Mouse (Mus musculus) urinary bladder, postnatal 14 days (tissue): ENCODE results near the gene Gpr62.

Experiments
- DNase-seq: peaks from one replicate; pipeline ENCODE4 v3.0.0; 2021; ENCODE audit warnings: low spot score

Gene Gpr62

GRCm38 (mm10) chr9:106454888-106455681, 10.7 kb downstream of the Gpr62 start:
- DNase-seq = no peak

- no peak for DNase-seq
Measured at GRCm38 (mm10) chr9:106454071-106454761, 11.5 kb downstream of the Gpr62 start.

GRCm38 (mm10) chr9:106453271-106454070, 12.3 kb downstream of the Gpr62 start, which contains the start of gene Pcbp4:
TSS of gene Pcbp4 (plus strand) at chr9:106453291.
- DNase-seq = peak; percentile 49

GRCm38 (mm10) chr9:106452821-106453220, 12.9 kb downstream of the Gpr62 start:
- no peak for DNase-seq

GRCm38 (mm10) chr9:106452351-106452750, 13.4 kb downstream of the Gpr62 start:
- DNase-seq = no peak

- no peak for DNase-seq
Measured at GRCm38 (mm10) chr9:106451899-106452298, 13.8 kb downstream of the Gpr62 start.

GRCm38 (mm10) chr9:106451298-106451697, 14.4 kb downstream of the Gpr62 start:
- no peak for DNase-seq

- peak; percentile 73 for DNase-seq
Measured at GRCm38 (mm10) chr9:106450661-106451060, 15.1 kb downstream of the Gpr62 start.

- DNase-seq = no peak
Measured at GRCm38 (mm10) chr9:106449947-106450346, 15.8 kb downstream of the Gpr62 start.

- DNase-seq = peak; percentile 75
Measured at GRCm38 (mm10) chr9:106448498-106449031, 17.2 kb downstream of the Gpr62 start.

GRCm38 (mm10) chr9:106447951-106448350, 17.8 kb downstream of the Gpr62 start:
- DNase-seq = no peak

DNA sequence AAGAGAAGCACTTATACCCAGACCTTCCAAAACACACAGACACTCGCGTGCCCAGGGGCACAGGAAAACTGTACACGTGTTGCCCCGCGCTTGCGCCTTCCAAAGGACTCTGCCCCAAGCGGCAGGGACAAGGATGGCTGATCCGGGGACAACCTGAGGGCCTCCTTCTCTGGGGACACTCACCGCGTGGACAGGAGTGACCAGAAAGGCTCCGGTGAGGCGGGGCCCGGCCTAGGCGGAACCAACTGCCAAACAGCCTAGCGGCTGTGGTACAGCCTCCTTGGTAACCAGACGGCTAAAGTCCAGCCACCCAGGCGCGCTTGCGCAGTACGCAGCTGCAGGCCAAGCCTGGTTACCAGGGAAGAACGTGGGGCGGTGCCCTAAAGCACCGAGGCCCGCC, 18.4 kb downstream of the Gpr62 start, which contains the start of the genes Abhd14b and Abhd14a:
Abhd14b (plus strand) TSS at position 112 of the 400 bp plus-strand sequence.
Abhd14a (minus strand) TSS at position 331 of the 400 bp plus-strand sequence.
- peak; percentile 96 for DNase-seq

- no peak for DNase-seq
Measured at GRCm38 (mm10) chr9:106444836-106445235, 20.9 kb downstream of the Gpr62 start.

GRCm38 (mm10) chr9:106442680-106443079, 23.1 kb downstream of the Gpr62 start:
- no peak for DNase-seq

DNA sequence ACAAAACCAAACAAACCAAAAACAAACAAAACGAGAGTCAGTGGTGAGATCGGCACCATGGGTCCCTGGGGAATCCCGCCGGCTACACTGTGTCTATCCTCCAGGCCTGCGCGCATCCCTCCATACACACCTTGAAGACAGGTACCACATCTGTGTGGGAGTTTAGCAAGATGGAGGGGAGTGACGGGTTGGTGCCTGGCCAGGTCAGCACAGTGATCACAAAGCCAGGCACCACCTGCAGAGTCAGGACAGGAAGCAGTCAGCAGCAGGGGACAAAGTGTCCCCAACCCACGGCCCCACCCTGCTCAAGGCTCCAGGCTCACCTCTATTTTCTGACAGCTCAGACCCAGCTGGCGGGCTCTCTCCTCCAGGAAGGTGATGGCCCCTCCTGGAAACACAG, 29.2 kb downstream of the Gpr62 start:
- no peak for DNase-seq

GRCm38 (mm10) chr9:106433389-106433788, 32.3 kb downstream of the Gpr62 start:
- DNase-seq = no peak

DNA sequence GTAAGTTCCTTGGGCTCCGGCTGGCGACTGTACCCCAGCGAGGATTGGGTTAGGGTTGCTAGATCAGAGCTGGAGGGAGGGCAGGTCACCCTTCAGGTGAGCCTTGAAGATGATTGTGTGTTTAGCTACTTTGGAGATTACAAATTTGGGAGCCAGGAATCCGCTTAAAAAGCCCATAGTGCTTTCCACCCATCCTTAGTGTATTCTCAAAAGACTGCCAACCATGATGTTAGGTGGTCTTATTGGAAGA, 35.8 kb downstream of the Gpr62 start:
- DNase-seq = no peak

GRCm38 (mm10) chr9:106429221-106430014, 36.3 kb downstream of the Gpr62 start, which contains the start of gene Rpl29:
TSS of gene Rpl29 (plus strand) at chr9:106429454.
- peak; percentile 95 for DNase-seq

DNA sequence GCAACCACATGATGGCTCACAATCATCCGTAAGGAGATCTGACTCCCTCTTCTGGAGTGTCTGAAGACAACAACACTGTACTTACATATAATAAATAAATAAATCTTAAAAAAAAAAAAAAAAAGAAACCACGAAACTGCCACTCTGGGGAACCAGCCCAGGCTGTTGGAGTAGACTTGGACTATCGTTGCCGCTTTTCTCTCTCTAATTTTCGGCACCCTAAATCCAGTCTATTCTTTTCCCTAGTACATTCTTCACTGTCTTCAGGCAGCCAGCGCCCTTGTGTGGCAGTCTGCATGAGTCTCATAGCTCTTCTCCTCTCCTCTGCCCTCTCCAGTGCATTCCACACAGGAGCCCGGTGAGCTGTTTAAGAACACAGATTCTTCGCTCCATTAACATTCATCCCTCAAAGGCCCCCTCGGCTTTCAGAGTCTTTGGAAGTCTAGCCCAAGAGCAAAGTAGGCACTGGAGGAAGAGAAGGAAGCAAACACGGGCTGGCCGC, 37.0 kb downstream of the Gpr62 start:
- DNase-seq = no peak

DNA sequence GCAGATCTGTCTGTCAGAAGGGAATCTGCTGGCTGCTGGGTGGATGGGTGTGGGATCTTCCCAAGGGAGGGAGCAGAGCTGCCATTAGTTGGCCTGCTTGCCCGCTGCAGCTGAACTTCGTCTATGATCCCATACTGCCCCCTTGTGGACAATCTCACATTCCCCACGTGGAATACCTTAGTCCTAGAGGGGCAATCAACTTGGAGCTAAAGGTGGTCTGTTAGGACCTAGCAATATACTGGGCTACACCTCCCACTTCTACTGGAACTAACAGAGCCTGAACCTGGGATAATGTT, 43.9 kb downstream of the Gpr62 start:
- peak; percentile 89 for DNase-seq
